Mouse (Mus musculus) midbrain, embryonic 11.5 days (tissue): ENCODE results near the gene 1700022I11Rik. TPM values are rescaled to one million over a fixed set of nuclear protein-coding genes. Genes with fewer than 3 reads are reported as not detected.
A peak's percentile ranks its signal among the peaks of the same experiment; 100 is the strongest.

ENCODE experiments used
- ATAC-seq: fragments of 200-750 bp; cut with Nextera tagmentation; 2 replicates; pipeline ENCODE4 v1.8.0; 2017; ENCODE audit warnings: moderate TSS enrichment, moderate library complexity; ENCODE audit not compliant: low FRiP score
- DNase-seq: peaks from one replicate; pipeline ENCODE4 v3.0.0; 2015; ENCODE audit warnings: low spot score; ENCODE audit errors: missing footprints
- H3K27ac ChIP-seq: fragments of 300-500 bp; sonication (generic); 2 replicates; pipeline ENCODE4 v1.5.1; 2014; ENCODE audit warnings: low read depth, low read length
- H3K27me3 ChIP-seq: fragments of 300-500 bp; sonication (generic); 2 replicates; pipeline ENCODE4 v1.6.1; 2014; ENCODE audit warnings: mild to moderate bottlenecking, low read length, moderate library complexity, mixed read lengths; ENCODE audit not compliant: control insufficient read depth, insufficient read depth
- H3K36me3 ChIP-seq: fragments of 300-500 bp; sonication (generic); 2 replicates; pipeline ENCODE4 v1.6.1; 2014; ENCODE audit warnings: mild to moderate bottlenecking, low read length, moderate library complexity, mixed read lengths; ENCODE audit not compliant: control insufficient read depth, insufficient read depth
- H3K4me1 ChIP-seq: fragments of 300-500 bp; sonication (generic); 2 replicates; pipeline ENCODE4 v1.6.1; 2014; ENCODE audit warnings: low read length; ENCODE audit not compliant: control insufficient read depth, insufficient read depth
- H3K4me2 ChIP-seq: fragments of 300-500 bp; sonication (generic); 2 replicates; pipeline ENCODE4 v1.6.1; 2014; ENCODE audit warnings: mild to moderate bottlenecking, moderate library complexity
- H3K4me3 ChIP-seq: fragments of 300-500 bp; sonication (generic); 2 replicates; pipeline ENCODE4 v1.5.1; 2014; ENCODE audit warnings: low read depth, low read length
- H3K9ac ChIP-seq: fragments of 300-500 bp; sonication (generic); 2 replicates; pipeline ENCODE4 v1.6.1; 2014; ENCODE audit warnings: low read length
- H3K9me3 ChIP-seq: fragments of 300-500 bp; sonication (generic); 2 replicates; pipeline ENCODE4 v1.6.1; 2016; ENCODE audit warnings: low read length; ENCODE audit not compliant: control insufficient read depth
- WGBS: fragments of 180-500 bp; shearing (Covaris S2); extraction: QIAGEN DNeasy Blood & Tissue Kit; methylation state at CpG from one replicate; pipeline ENCODE4 v1.1.7; 2014; 5-methylcytosine and 5-hydroxymethylcytosine counted together
- polyA plus RNA-seq: library from polyadenylated mRNA; unstranded; fragments of >200 nt; fragmentation: Nextera tagmentation; extraction: Ambion mirVana; gene quantifications from 2 replicates; pipeline ENCODE4 v1.2.1, GENCODE M21; 2014

1700022I11Rik gene
- polyA plus RNA-seq, 1 experiment from 2014 or later = 0.60 TPM

GRCm38 (mm10) chr4:42956581-42956980 lies 12.8 kb upstream of the 1700022I11Rik start:
- DNase-seq (no peak), ATAC-seq (no peak)
- peaks cover 8% of the 10 kb centered on the region; the same call in 1 of the 2 replicates for H3K36me3 ChIP-seq
- peaks cover 28% of the 10 kb centered on the region for H3K4me1 ChIP-seq
- H3K4me2 ChIP-seq = no peak overlapping the region
- H3K9ac ChIP-seq = no peak overlapping the region
- no peaks in the 10 kb centered on the region for H3K27me3 ChIP-seq
- no peak overlapping the region for H3K27ac ChIP-seq
- no peaks in the 10 kb centered on the region for H3K9me3 ChIP-seq
- WGBS = 94% methylated on average over 17 of the region's 17 CpGs
- H3K4me3 ChIP-seq = no peak overlapping the region

- 75% methylated on average over 11 of the region's 11 CpGs for WGBS
- H3K4me2 ChIP-seq = no peak overlapping the region
- ATAC-seq (no peak), DNase-seq (no peak)
- peaks cover 21% of the 10 kb centered on the region for H3K4me1 ChIP-seq
- H3K9ac ChIP-seq = no peak overlapping the region
- H3K36me3 ChIP-seq = peaks cover 8% of the 10 kb centered on the region; the same call in 1 of the 2 replicates
- H3K9me3 ChIP-seq = no peaks in the 10 kb centered on the region
- H3K27me3 ChIP-seq = no peaks in the 10 kb centered on the region
- no peak overlapping the region for H3K27ac ChIP-seq
- H3K4me3 ChIP-seq = no peak overlapping the region
These were observed 12.1 kb upstream of the 1700022I11Rik start for GRCm38 (mm10) chr4:42957306-42957705.

- H3K4me3 ChIP-seq = no peak overlapping the region
- H3K4me2 ChIP-seq = no peak overlapping the region
- H3K9me3 ChIP-seq = no peaks in the 10 kb centered on the region
- H3K27me3 ChIP-seq = no peaks in the 10 kb centered on the region
- peaks cover 14% of the 10 kb centered on the region for H3K4me1 ChIP-seq
- no peak overlapping the region for H3K27ac ChIP-seq
- ATAC-seq (no peak), DNase-seq (no peak)
- H3K9ac ChIP-seq = no peak overlapping the region
- 96% methylated on average over 8 of the region's 8 CpGs for WGBS
- H3K36me3 ChIP-seq = peaks cover 8% of the 10 kb centered on the region; the same call in 1 of the 2 replicates
These were observed 11.4 kb upstream of the 1700022I11Rik start for GRCm38 (mm10) chr4:42957979-42958378.

- peaks cover 8% of the 10 kb centered on the region; the same call in 1 of the 2 replicates for H3K36me3 ChIP-seq
- no peak for ATAC-seq
- H3K27ac ChIP-seq = no peak overlapping the region; the same call in 1 of the 2 replicates
- no peaks in the 10 kb centered on the region for H3K9me3 ChIP-seq
- 80% methylated on average over 8 of the region's 8 CpGs for WGBS
- no peak overlapping the region for H3K4me3 ChIP-seq
- H3K4me2 ChIP-seq = no peak overlapping the region
- no peaks in the 10 kb centered on the region for H3K27me3 ChIP-seq
- H3K4me1 ChIP-seq = peaks cover 4% of the 10 kb centered on the region
- no peak overlapping the region for H3K9ac ChIP-seq
- DNase-seq = no peak
These were observed 10.5 kb upstream of the 1700022I11Rik start for GRCm38 (mm10) chr4:42958942-42959341.

GRCm38 (mm10) chr4:42959382-42959781 lies 10.0 kb upstream of the 1700022I11Rik start:
- DNase-seq = no peak
- WGBS = 83% methylated on average over 4 of the region's 4 CpGs
- H3K27ac ChIP-seq = no peak overlapping the region

GRCm38 (mm10) chr4:42961592-42961991 lies 7.8 kb upstream of the 1700022I11Rik start:
- no peaks in the 10 kb centered on the region for H3K4me1 ChIP-seq
- H3K36me3 ChIP-seq = peaks cover 6% of the 10 kb centered on the region; the same call in 1 of the 2 replicates
- H3K4me3 ChIP-seq = no peak overlapping the region
- ATAC-seq (0 out of 2 replicates have a peak, but pooled peaks have one; percentile 40), DNase-seq (peak; percentile 92)
- 33% methylated on average over 4 of the region's 4 CpGs for WGBS
- H3K9me3 ChIP-seq = no peaks in the 10 kb centered on the region
- H3K27ac ChIP-seq = no peak overlapping the region
- no peaks in the 10 kb centered on the region for H3K27me3 ChIP-seq
- H3K9ac ChIP-seq = no peak overlapping the region
- H3K4me2 ChIP-seq = no peak overlapping the region

More at GRCm38 (mm10) chr4:42959382-42959781, 10.0 kb upstream of the 1700022I11Rik start:
- Histone ChIP-seq H3K36me3 (peaks cover 8% of the 10 kb centered on the region; the same call in 1 of the 2 replicates), H3K4me1 (peaks cover 3% of the 10 kb centered on the region; the same call in 1 of the 2 replicates), H3K9ac (no peak overlapping the region), H3K4me2 (no peak overlapping the region), H3K9me3 (no peaks in the 10 kb centered on the region), H3K27me3 (no peaks in the 10 kb centered on the region), H3K4me3 (no peak overlapping the region)
- no peak for ATAC-seq

GRCm38 (mm10) chr4:42963480-42963879 lies 5.9 kb upstream of the 1700022I11Rik start:
- Histone ChIP-seq H3K4me3 (no peak overlapping the region), H3K4me1 (no peaks in the 10 kb centered on the region), H3K27me3 (no peaks in the 10 kb centered on the region), H3K27ac (no peak overlapping the region), H3K36me3 (no peaks in the 10 kb centered on the region), H3K4me2 (no peak overlapping the region), H3K9me3 (no peaks in the 10 kb centered on the region), H3K9ac (no peak overlapping the region)
- DNase-seq = no peak
- 89% methylated on average over 2 of the region's 2 CpGs for WGBS
- no peak for ATAC-seq

- H3K4me2 ChIP-seq = peak overlapping the region; percentile 35
- 12% methylated on average over 12 of the region's 12 CpGs for WGBS
- peak; percentile 95 for DNase-seq
- no peak overlapping the region for H3K9ac ChIP-seq
- H3K27ac ChIP-seq = no peak overlapping the region
- ATAC-seq = peak; percentile 42; the same call in 1 of the 2 replicates
- H3K4me3 ChIP-seq = no peak overlapping the region
- no peaks in the 10 kb centered on the region for H3K9me3 ChIP-seq
- no peaks in the 10 kb centered on the region for H3K36me3 ChIP-seq
- no peaks in the 10 kb centered on the region for H3K27me3 ChIP-seq
- no peaks in the 10 kb centered on the region for H3K4me1 ChIP-seq
These were observed 4.2 kb upstream of the 1700022I11Rik start for GRCm38 (mm10) chr4:42965039-42965719.

GRCm38 (mm10) chr4:42972952-42973351 lies 3.5 kb downstream of the 1700022I11Rik start:
- H3K4me3 ChIP-seq = no peak overlapping the region
- DNase-seq (no peak), ATAC-seq (no peak)
- no peaks in the 10 kb centered on the region for H3K9me3 ChIP-seq
- H3K27ac ChIP-seq = no peak overlapping the region
- H3K27me3 ChIP-seq = no peaks in the 10 kb centered on the region
- H3K36me3 ChIP-seq = no peaks in the 10 kb centered on the region; the same call in 1 of the 2 replicates
- H3K4me2 ChIP-seq = no peak overlapping the region
- 77% methylated on average over 4 of the region's 4 CpGs for WGBS
- no peak overlapping the region for H3K9ac ChIP-seq
- H3K4me1 ChIP-seq = no peaks in the 10 kb centered on the region
